Comparison of ENCODE assay signal across 31 mouse cellular contexts in genomic region chr17:5463912-5464311, GRCm38 (mm10). TPM values are rescaled to one million over a fixed set of nuclear protein-coding genes. Genes with fewer than 3 reads are reported as not detected.
"Had no signal": no experiment of that assay in that cellular context is flagged by ENCODE, and none has a peak within 500 bp of the region (broad histone marks: within the 10 kb centered on the region; RNA-seq: fewer than 3 reads in every experiment).

No protein-coding gene starts in this region.

- H3K36me3 ChIP-seq: heart, embryonic 13.5 days; heart, embryonic 15.5 days; hindbrain, embryonic 10.5 days; hindbrain, embryonic 12.5 days; intestine, embryonic 15.5 days; limb, embryonic 13.5 days; limb, embryonic 15.5 days had no signal

- H3K27me3 ChIP-seq: heart, embryonic 15.5 days; hindbrain, embryonic 12.5 days; intestine, embryonic 15.5 days; limb, embryonic 13.5 days; limb, embryonic 15.5 days had no signal

- H3K9ac ChIP-seq: forebrain, postnatal 0 days; heart, embryonic 13.5 days; heart, embryonic 15.5 days; hindbrain, embryonic 12.5 days; hindbrain, embryonic 14.5 days; intestine, embryonic 15.5 days; limb, embryonic 13.5 days; limb, embryonic 15.5 days had no signal

- DNase-seq: forebrain, postnatal 0 days; gastrocnemius, adult 2 months; gastrocnemius, postnatal 10 days; gastrocnemius, postnatal 25 days; heart, adult 2 months; heart, postnatal 14 days; heart, postnatal 4 days; kidney, adult 18-20 months; kidney, adult 8-10 months; kidney, postnatal 14 days; kidney, postnatal 36 days; layer of hippocampus, adult 9-11 months; layer of hippocampus, postnatal 36 days; left cerebral cortex, postnatal 4 days had no signal

- H3K9me3 ChIP-seq: heart, embryonic 13.5 days; heart, embryonic 15.5 days; hindbrain, embryonic 10.5 days; hindbrain, embryonic 12.5 days; intestine, embryonic 15.5 days; limb, embryonic 13.5 days; limb, embryonic 15.5 days had no signal

- ATAC-seq: forebrain, postnatal 0 days; hindbrain, embryonic 16.5 days; inflammation-experienced regulatory T-cells, adult 6 months; intestine, embryonic 15.5 days; intestine, postnatal 0 days had no signal

- H3K27ac ChIP-seq: gastrocnemius, adult 2 months; heart, adult 2 months; heart, embryonic 13.5 days; heart, embryonic 15.5 days; hindbrain, embryonic 10.5 days; hindbrain, embryonic 12.5 days; hindbrain, embryonic 14.5 days; intestine, embryonic 15.5 days; limb, embryonic 13.5 days; limb, embryonic 15.5 days had no signal

- H3K4me2 ChIP-seq: heart, embryonic 11.5 days; heart, embryonic 13.5 days; heart, embryonic 15.5 days; hindbrain, embryonic 12.5 days; hindbrain, embryonic 14.5 days; intestine, embryonic 15.5 days; limb, embryonic 13.5 days; limb, embryonic 15.5 days had no signal

- H3K4me1 ChIP-seq: heart, embryonic 13.5 days; heart, embryonic 15.5 days; hindbrain, embryonic 10.5 days; hindbrain, embryonic 12.5 days; intestine, embryonic 15.5 days; limb, embryonic 13.5 days; limb, embryonic 15.5 days had no signal

- H3K4me3 ChIP-seq: gastrocnemius, adult 2 months; heart, adult 2 months; heart, embryonic 13.5 days; heart, embryonic 15.5 days; hindbrain, embryonic 10.5 days; hindbrain, embryonic 12.5 days; intestine, embryonic 15.5 days; limb, embryonic 13.5 days; limb, embryonic 15.5 days had no signal

RNA-seq across cellular contexts. Expression of gene Ldhal6b, which starts 45.3 kb away (rescaled TPM):
- polyA plus RNA-seq: forebrain, postnatal 0 days; heart, embryonic 11.5 days; heart, embryonic 13.5 days; heart, embryonic 15.5 days; heart, postnatal 0 days; hindbrain, embryonic 12.5 days; hindbrain, embryonic 16.5 days; inflammation-experienced regulatory T-cells, adult 6 months; intestine, embryonic 15.5 days; intestine, postnatal 0 days; kidney, embryonic 14.5 days; kidney, embryonic 16.5 days; large intestine, adult 2 months; limb, embryonic 11.5 days; limb, embryonic 13.5 days; limb, embryonic 15.5 days had no signal
